9 mouse cellular contexts compared by ENCODE assay signal in the genomic region with DNA sequence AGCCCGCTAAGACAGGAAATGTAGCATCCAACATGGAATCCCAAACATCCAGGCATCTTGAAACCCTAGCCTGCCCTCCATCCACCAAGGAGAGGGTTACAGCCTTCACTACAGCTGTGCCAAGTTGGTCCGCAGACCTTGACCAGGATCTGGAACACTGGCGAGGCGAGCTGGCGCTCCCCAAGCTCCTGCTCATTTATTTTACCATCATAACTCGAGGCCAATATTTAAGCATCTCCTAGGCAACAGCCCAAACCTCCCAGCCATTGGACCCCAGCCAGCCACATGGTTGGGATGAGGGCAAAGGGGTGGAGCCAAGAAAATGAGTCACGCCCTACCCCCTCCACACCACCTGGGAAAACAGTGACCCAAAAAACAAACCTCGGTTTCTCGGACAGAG. TPM values are rescaled to one million over a fixed set of nuclear protein-coding genes. Genes with fewer than 3 reads are reported as not detected.
DNase-seq lines count a peak whose midpoint lies in the region.
"Had no signal": no experiment of that assay in that cellular context is flagged by ENCODE, and none has a peak within 500 bp of the region (broad histone marks: within the 10 kb centered on the region; RNA-seq: fewer than 3 reads in every experiment).

No protein-coding gene starts in this region.

- no peaks in the 10 kb centered on the region for H3K27me3 ChIP-seq in heart, embryonic 10.5 days (ENCODE audit: insufficient read depth, poor library complexity, severe bottlenecking)
- H3K27me3 ChIP-seq: neural tube, embryonic 12.5 days had no signal

- H3K27ac ChIP-seq in heart, embryonic 10.5 days, result no peak overlapping the region
- H3K27ac ChIP-seq: neural tube, embryonic 12.5 days had no signal

- no peak overlapping the region for H3K4me3 ChIP-seq in heart, embryonic 10.5 days
- H3K4me3 ChIP-seq: neural tube, embryonic 12.5 days had no signal

- 68% methylated on average over 9 of the region's 9 CpGs for WGBS in heart, embryonic 10.5 days

- H3K4me1 ChIP-seq in heart, embryonic 10.5 days, result peaks cover 19% of the 10 kb centered on the region

- intact Hi-C loops in left cerebral cortex, postnatal 25 days (cut with DNase I), result no loop called here

- H3K36me3 ChIP-seq in heart, embryonic 10.5 days, result no peaks in the 10 kb centered on the region
- H3K36me3 ChIP-seq: neural tube, embryonic 12.5 days had no signal

- H3K9me3 ChIP-seq in heart, embryonic 10.5 days, result no peaks in the 10 kb centered on the region
- H3K9me3 ChIP-seq: neural tube, embryonic 12.5 days had no signal

- DNase-seq in heart, adult 18-20 months, result peak; percentile 71 to 73
- DNase-seq in heart, embryonic 10.5 days (ENCODE audit: low spot score), result no peak
- peak; percentile 90 to 92 for DNase-seq in adrenal gland, postnatal 36 days
- peak; percentile 75 for DNase-seq in gastrocnemius, adult 18-20 months (ENCODE audit: low spot score)
- peak; percentile 70 to 75 for DNase-seq in kidney, adult 8-10 months
- DNase-seq in mesoderm, embryonic 11.5 days (ENCODE audit: low read depth, low spot score), result peak; percentile 56
- DNase-seq in left cerebral cortex, postnatal 25 days (ENCODE audit: low spot score in 2 of 2), result no peak
- no peak for DNase-seq in frontal cortex, postnatal 25 days (ENCODE audit: low spot score in 2 of 2)

RNA-seq across cellular contexts. Expression of gene Slc25a33, which starts 48.0 kb away (rescaled TPM):
- total RNA-seq in heart, adult 18-20 months (2021), result 10 to 100 TPM; 22.7 to 25.7 TPM
- 9.0 and 15.5 TPM in 2 replicates for polyA plus RNA-seq in heart, embryonic 10.5 days (2016; fragmentation: Nextera tagmentation; extraction: Ambion mirVana)
- 10 to 100 TPM; 18.3 to 31.6 TPM for total RNA-seq in adrenal gland, postnatal 36 days (2021)
- 10 to 100 TPM; 10.8 to 14.4 TPM for total RNA-seq in gastrocnemius, adult 18-20 months (2021)
- 10 to 100 TPM; 29.2 to 36.0 TPM for total RNA-seq in left cerebral cortex, postnatal 25 days (2021)

Comparison
In these comparisons a context has a peak if more than half of its experiments do, and no peak if none do; other contexts are left out.
1. DNase-seq: peak in heart, adult 18-20 months (2 of 2), adrenal gland, postnatal 36 days (2 of 2), gastrocnemius, adult 18-20 months (single experiment), kidney, adult 8-10 months (2 of 2) and mesoderm, embryonic 11.5 days (single experiment); none in heart, embryonic 10.5 days (single experiment), left cerebral cortex, postnatal 25 days (0 of 2) and frontal cortex, postnatal 25 days (0 of 2).